Mouse (Mus musculus) hindbrain, postnatal 0 days (tissue): ENCODE measurements at regions not wholly inside any gene's neighbourhood (a gene's known extent, or its start where the extent isn't known, plus 50 kb on each side); places are given as distances from the start of the nearest gene placed in this dataset.

Experiments
- ATAC-seq: fragments of 200-750 bp; cut with Nextera tagmentation; 2 replicates; pipeline ENCODE4 v1.8.0; 2017; ENCODE audit warnings: mild to moderate bottlenecking, moderate TSS enrichment, moderate library complexity
- DNase-seq: peaks from one replicate; pipeline ENCODE4 v3.0.0-alpha.2; 2015; ENCODE audit warnings: low spot score
- H3K27ac ChIP-seq: fragments of 300-500 bp; sonication (generic); 2 replicates; pipeline ENCODE4 v1.5.1; 2014; ENCODE audit warnings: mild to moderate bottlenecking
- H3K27me3 ChIP-seq: fragments of 300-500 bp; sonication (generic); 2 replicates; pipeline ENCODE4 v1.6.1; 2014; ENCODE audit warnings: low read length, mixed read lengths; ENCODE audit not compliant: insufficient read depth
- H3K36me3 ChIP-seq: fragments of 300-500 bp; sonication (generic); 2 replicates; pipeline ENCODE4 v1.6.1; 2014; ENCODE audit warnings: low read length, mixed read lengths; ENCODE audit not compliant: insufficient read depth
- H3K4me1 ChIP-seq: fragments of 300-500 bp; sonication (generic); 2 replicates; pipeline ENCODE4 v1.6.1; 2014; ENCODE audit warnings: antibody characterized with exemption, low read length, mixed read lengths; ENCODE audit not compliant: insufficient read depth
- H3K4me2 ChIP-seq: fragments of 300-500 bp; sonication (generic); 2 replicates; pipeline ENCODE4 v1.6.1; 2014; ENCODE audit warnings: low read depth, mild to moderate bottlenecking, low read length, moderate library complexity, mixed read lengths
- H3K4me3 ChIP-seq: fragments of 300-500 bp; sonication (generic); 2 replicates; pipeline ENCODE4 v1.5.1; 2014; ENCODE audit warnings: low read length
- H3K9ac ChIP-seq: fragments of 300-500 bp; sonication (generic); replicated peaks from 2 replicates; pipeline ENCODE4 v1.6.1; 2014; ENCODE audit warnings: mild to moderate bottlenecking, low read length, moderate library complexity, mixed read lengths
- H3K9me3 ChIP-seq: fragments of 300-500 bp; sonication (generic); 2 replicates; pipeline ENCODE4 v1.6.1; 2016; ENCODE audit warnings: low read length, mixed read lengths
- CTCF ChIP-seq: IDR thresholded peaks from 2 replicates; pipeline ENCODE4 v1.5.1; 2016; ENCODE audit warnings: antibody characterized with exemption, control low read depth, low read depth
- WGBS: fragments of 180-500 bp; shearing (Covaris S2); extraction: QIAGEN DNeasy Blood & Tissue Kit; methylation state at CpG from one replicate; pipeline ENCODE4 v1.1.7; 2014; 5-methylcytosine and 5-hydroxymethylcytosine counted together

DNA sequence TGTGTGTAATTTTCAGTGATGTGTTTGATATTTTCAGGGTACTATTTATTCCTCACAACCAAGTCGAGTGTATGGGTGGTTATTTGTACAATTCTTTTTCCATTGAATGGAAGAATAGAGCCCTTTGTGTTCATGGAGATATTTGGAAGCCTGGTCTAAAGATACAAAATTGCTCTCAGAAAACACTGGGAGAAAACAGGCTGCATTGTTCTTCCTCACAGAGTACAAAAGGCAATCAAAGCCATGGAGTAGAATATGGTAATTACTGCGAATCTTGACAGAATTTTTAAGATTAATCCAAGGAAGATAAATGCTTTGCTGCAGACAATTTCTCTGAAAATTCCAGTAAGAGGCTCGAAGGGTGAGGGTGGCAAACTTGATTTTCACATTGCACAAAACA is 54.7 kb upstream of the Gnai1 start:
- ATAC-seq = no peak
- no peak overlapping the region for H3K27ac ChIP-seq
- no peak overlapping the region for H3K9ac ChIP-seq
- H3K9me3 ChIP-seq = no peaks in the 10 kb centered on the region
- no peak for DNase-seq
- H3K36me3 ChIP-seq = no peaks in the 10 kb centered on the region
- no peak overlapping the region for H3K4me2 ChIP-seq
- no peaks in the 10 kb centered on the region for H3K27me3 ChIP-seq
- no peaks in the 10 kb centered on the region for H3K4me1 ChIP-seq
- TF ChIP-seq CTCF = no peak
- H3K4me3 ChIP-seq = no peak overlapping the region
- WGBS = 38% methylated on average over 3 of the region's 3 CpGs
